Mouse (Mus musculus): ENCODE measurements at regions not wholly inside any gene's neighbourhood (a gene's known extent, or its start where the extent isn't known, plus 50 kb on each side); places are given as distances from the start of the nearest gene placed in this dataset.

- H3K4me2 ChIP-seq (ENCODE audit: low read length), result no peak overlapping the region
- no peaks in the 10 kb centered on the region for H3K27me3 ChIP-seq (replicated peaks; ENCODE audit: control insufficient read depth, insufficient read depth, low read length)
- no peak overlapping the region for H3K4me3 ChIP-seq (ENCODE audit: low read length)
- no peak overlapping the region for H3K27ac ChIP-seq (ENCODE audit: low read depth, low read length)
- H3K4me1 ChIP-seq (ENCODE audit: control insufficient read depth, insufficient read depth, low read depth, low read length), result peaks cover 3% of the 10 kb centered on the region; the same call in 1 of the 2 replicates
- no peak for ATAC-seq
- H3K36me3 ChIP-seq (ENCODE audit: control insufficient read depth, insufficient read depth, low read length), result no peaks in the 10 kb centered on the region
- no peaks in the 10 kb centered on the region for H3K9me3 ChIP-seq (ENCODE audit: control insufficient read depth, low read length)
- 28% methylated on average over 10 of the region's 12 CpGs for WGBS
- H3K9ac ChIP-seq (ENCODE audit: low read depth, low read length), result no peak overlapping the region
Observed at GRCm38 (mm10) chr13:112185116-112185515, 103.1 kb upstream of the Ankrd55 start.

- no peak for ATAC-seq
- Histone ChIP-seq H3K27ac (ENCODE audit: low read depth, low read length) (no peak overlapping the region), H3K27me3 (replicated peaks; ENCODE audit: control insufficient read depth, insufficient read depth, low read length) (no peaks in the 10 kb centered on the region), H3K4me2 (ENCODE audit: low read length) (no peak overlapping the region), H3K36me3 (ENCODE audit: control insufficient read depth, insufficient read depth, low read length) (no peaks in the 10 kb centered on the region), H3K4me3 (ENCODE audit: low read length) (no peak overlapping the region), H3K4me1 (ENCODE audit: control insufficient read depth, insufficient read depth, low read depth, low read length) (peaks cover 3% of the 10 kb centered on the region; the same call in 1 of the 2 replicates), H3K9me3 (ENCODE audit: control insufficient read depth, low read length) (no peaks in the 10 kb centered on the region), H3K9ac (ENCODE audit: low read depth, low read length) (no peak overlapping the region)
- WGBS, result 44% methylated on average over 3 of the region's 3 CpGs
Observed at GRCm38 (mm10) chr13:112187226-112187625, 101.0 kb upstream of the Ankrd55 start.

DNA sequence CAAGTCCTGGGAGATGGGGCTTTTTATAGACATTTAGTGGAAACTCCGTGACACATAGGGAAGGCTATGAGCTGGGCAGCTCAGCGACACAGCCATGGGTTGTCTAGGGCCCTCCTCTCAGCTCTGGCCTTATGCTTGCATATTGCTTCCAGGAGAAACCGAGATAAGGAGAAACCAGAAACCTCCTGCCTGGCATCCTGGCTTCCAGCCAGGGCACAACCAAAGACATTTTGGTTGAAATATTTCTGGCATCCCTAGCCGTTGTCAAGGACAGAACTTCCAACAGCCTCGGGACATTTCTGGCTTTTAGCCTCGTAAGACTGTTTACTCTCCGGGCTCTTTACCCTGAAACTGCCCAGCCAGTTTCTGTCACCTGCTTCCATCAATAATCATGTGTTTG is 99.9 kb upstream of the Ankrd55 start:
- H3K4me2 ChIP-seq (ENCODE audit: low read length), result no peak overlapping the region
- peaks cover 3% of the 10 kb centered on the region; the same call in 1 of the 2 replicates for H3K4me1 ChIP-seq (ENCODE audit: control insufficient read depth, insufficient read depth, low read depth, low read length)
- H3K9me3 ChIP-seq (ENCODE audit: control insufficient read depth, low read length), result no peaks in the 10 kb centered on the region
- no peak for ATAC-seq
- H3K9ac ChIP-seq (ENCODE audit: low read depth, low read length), result no peak overlapping the region
- H3K4me3 ChIP-seq (ENCODE audit: low read length), result no peak overlapping the region
- no peaks in the 10 kb centered on the region for H3K36me3 ChIP-seq (ENCODE audit: control insufficient read depth, insufficient read depth, low read length)
- H3K27ac ChIP-seq (ENCODE audit: low read depth, low read length), result no peak overlapping the region
- WGBS, result 63% methylated on average over 7 of the region's 7 CpGs
- no peaks in the 10 kb centered on the region for H3K27me3 ChIP-seq (replicated peaks; ENCODE audit: control insufficient read depth, insufficient read depth, low read length)

DNA sequence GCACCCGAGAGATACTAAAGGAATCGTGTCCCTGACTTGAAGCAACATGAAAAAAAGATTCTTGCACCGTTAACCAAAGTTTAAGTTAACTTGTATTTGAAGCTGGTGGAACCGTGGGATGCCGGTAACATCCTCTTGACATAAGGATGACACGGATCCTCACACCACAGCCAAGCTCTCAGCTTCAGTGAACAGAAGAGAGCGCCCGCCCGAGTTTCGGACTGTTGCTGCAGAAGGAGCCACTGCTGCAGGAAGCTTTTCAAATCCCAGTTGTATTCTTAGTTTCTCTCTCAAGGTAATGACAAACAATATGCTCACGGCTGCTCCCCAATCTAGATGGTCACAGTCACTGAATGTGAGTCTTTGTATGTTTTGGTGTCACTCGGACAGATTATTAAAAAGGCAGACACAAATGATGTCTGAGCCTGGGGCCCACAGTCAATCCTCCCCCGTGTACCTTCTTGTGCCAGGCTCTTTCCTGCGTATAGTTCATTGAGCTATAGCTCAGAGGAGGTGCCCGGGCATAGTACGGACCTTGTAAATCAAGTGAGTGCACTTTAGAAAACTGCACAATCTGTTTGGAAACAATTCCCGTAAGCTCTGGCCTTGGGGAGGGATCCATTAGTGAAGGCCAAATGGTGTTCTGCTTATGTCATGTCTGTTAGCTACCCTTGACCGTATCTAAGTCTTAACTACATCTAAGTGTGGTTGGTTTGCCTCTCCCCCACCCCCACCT is 99.3 kb upstream of the Ankrd55 start:
- WGBS, result 84% methylated on average over 18 of the region's 18 CpGs
- ATAC-seq, result no peak

GRCm38 (mm10) chr13:112189605-112190004 is 98.6 kb upstream of the Ankrd55 start:
- Histone ChIP-seq H3K9me3 (ENCODE audit: control insufficient read depth, low read length) (no peaks in the 10 kb centered on the region), H3K4me1 (ENCODE audit: control insufficient read depth, insufficient read depth, low read depth, low read length) (peaks cover 3% of the 10 kb centered on the region; the same call in 1 of the 2 replicates), H3K9ac (ENCODE audit: low read depth, low read length) (no peak overlapping the region), H3K4me3 (ENCODE audit: low read length) (no peak overlapping the region), H3K4me2 (ENCODE audit: low read length) (no peak overlapping the region), H3K27me3 (replicated peaks; ENCODE audit: control insufficient read depth, insufficient read depth, low read length) (no peaks in the 10 kb centered on the region), H3K27ac (ENCODE audit: low read depth, low read length) (no peak overlapping the region), H3K36me3 (ENCODE audit: control insufficient read depth, insufficient read depth, low read length) (no peaks in the 10 kb centered on the region)
- no peak for ATAC-seq
- 41% methylated on average over 5 of the region's 5 CpGs for WGBS

More for the DNA sequence above, 99.3 kb upstream of the Ankrd55 start:
- H3K9me3 ChIP-seq (ENCODE audit: control insufficient read depth, low read length), result no peaks in the 10 kb centered on the region
- H3K4me3 ChIP-seq (ENCODE audit: low read length), result no peak overlapping the region
- no peak overlapping the region for H3K27ac ChIP-seq (ENCODE audit: low read depth, low read length)
- H3K4me2 ChIP-seq (ENCODE audit: low read length), result no peak overlapping the region
- H3K36me3 ChIP-seq (ENCODE audit: control insufficient read depth, insufficient read depth, low read length), result no peaks in the 10 kb centered on the region
- H3K9ac ChIP-seq (ENCODE audit: low read depth, low read length), result no peak overlapping the region
- H3K27me3 ChIP-seq (replicated peaks; ENCODE audit: control insufficient read depth, insufficient read depth, low read length), result no peaks in the 10 kb centered on the region
- peaks cover 3% of the 10 kb centered on the region; the same call in 1 of the 2 replicates for H3K4me1 ChIP-seq (ENCODE audit: control insufficient read depth, insufficient read depth, low read depth, low read length)

- no peak for ATAC-seq
- Histone ChIP-seq H3K36me3 (ENCODE audit: control insufficient read depth, insufficient read depth, low read length) (no peaks in the 10 kb centered on the region), H3K4me2 (ENCODE audit: low read length) (no peak overlapping the region), H3K9ac (ENCODE audit: low read depth, low read length) (no peak overlapping the region), H3K27ac (ENCODE audit: low read depth, low read length) (no peak overlapping the region), H3K4me3 (ENCODE audit: low read length) (no peak overlapping the region), H3K4me1 (ENCODE audit: control insufficient read depth, insufficient read depth, low read depth, low read length) (peaks cover 3% of the 10 kb centered on the region; the same call in 1 of the 2 replicates), H3K9me3 (ENCODE audit: control insufficient read depth, low read length) (no peaks in the 10 kb centered on the region), H3K27me3 (replicated peaks; ENCODE audit: control insufficient read depth, insufficient read depth, low read length) (no peaks in the 10 kb centered on the region)
- 42% methylated on average over 9 of the region's 9 CpGs for WGBS
Observed at GRCm38 (mm10) chr13:112192192-112192905, 95.9 kb upstream of the Ankrd55 start.

GRCm38 (mm10) chr13:112193676-112194075 is 94.6 kb upstream of the Ankrd55 start:
- Histone ChIP-seq H3K36me3 (ENCODE audit: control insufficient read depth, insufficient read depth, low read length) (no peaks in the 10 kb centered on the region), H3K27me3 (replicated peaks; ENCODE audit: control insufficient read depth, insufficient read depth, low read length) (no peaks in the 10 kb centered on the region), H3K27ac (ENCODE audit: low read depth, low read length) (no peak overlapping the region), H3K9ac (ENCODE audit: low read depth, low read length) (no peak overlapping the region), H3K9me3 (ENCODE audit: control insufficient read depth, low read length) (no peaks in the 10 kb centered on the region), H3K4me2 (ENCODE audit: low read length) (no peak overlapping the region), H3K4me1 (ENCODE audit: control insufficient read depth, insufficient read depth, low read depth, low read length) (peaks cover 5% of the 10 kb centered on the region; the same call in 1 of the 2 replicates), H3K4me3 (ENCODE audit: low read length) (no peak overlapping the region)
- ATAC-seq, result no peak
- whole genome bisulfite sequencing, result 70% methylated on average over 5 of the region's 5 CpGs

DNA sequence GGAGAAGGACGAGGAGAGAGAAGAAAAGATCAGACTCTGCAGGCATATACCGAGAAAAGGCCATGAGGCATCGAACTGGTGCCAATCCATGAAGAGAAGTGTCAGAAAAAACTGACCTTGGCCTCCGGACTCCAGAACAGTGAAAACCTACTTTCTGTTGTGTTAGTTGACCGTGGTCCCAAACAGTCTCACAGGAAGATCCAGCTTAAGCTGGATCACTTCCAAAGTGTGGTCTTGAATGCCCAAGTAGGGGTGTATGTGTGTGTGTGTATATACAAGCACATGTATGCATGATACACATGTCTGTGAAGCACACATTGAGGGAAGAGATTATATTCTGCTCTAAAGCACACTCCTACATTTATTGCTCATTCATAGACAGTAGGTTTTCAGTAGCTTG is 93.3 kb upstream of the Ankrd55 start:
- no peak for ATAC-seq
- no peak overlapping the region for H3K4me3 ChIP-seq (ENCODE audit: low read length)
- peaks cover 2% of the 10 kb centered on the region; the same call in 1 of the 2 replicates for H3K4me1 ChIP-seq (ENCODE audit: control insufficient read depth, insufficient read depth, low read depth, low read length)
- 81% methylated on average over 5 of the region's 5 CpGs for WGBS
- no peak overlapping the region for H3K27ac ChIP-seq (ENCODE audit: low read depth, low read length)
- no peaks in the 10 kb centered on the region for H3K27me3 ChIP-seq (replicated peaks; ENCODE audit: control insufficient read depth, insufficient read depth, low read length)
- no peak overlapping the region for H3K4me2 ChIP-seq (ENCODE audit: low read length)
- H3K36me3 ChIP-seq (ENCODE audit: control insufficient read depth, insufficient read depth, low read length), result no peaks in the 10 kb centered on the region
- H3K9me3 ChIP-seq (ENCODE audit: control insufficient read depth, low read length), result no peaks in the 10 kb centered on the region
- no peak overlapping the region for H3K9ac ChIP-seq (ENCODE audit: low read depth, low read length)

- WGBS, result 9% methylated on average over 13 of the region's 13 CpGs
- Histone ChIP-seq H3K9ac (ENCODE audit: low read depth, low read length) (no peak overlapping the region), H3K4me2 (ENCODE audit: low read length) (peak overlapping the region; percentile 45), H3K4me3 (ENCODE audit: low read length) (0 out of 2 replicates have a peak overlapping the region, but pooled peaks have one; percentile 2), H3K9me3 (ENCODE audit: control insufficient read depth, low read length) (no peaks in the 10 kb centered on the region), H3K27ac (ENCODE audit: low read depth, low read length) (no peak overlapping the region), H3K27me3 (replicated peaks; ENCODE audit: control insufficient read depth, insufficient read depth, low read length) (no peaks in the 10 kb centered on the region), H3K4me1 (ENCODE audit: control insufficient read depth, insufficient read depth, low read depth, low read length) (peaks cover 2% of the 10 kb centered on the region; the same call in 1 of the 2 replicates), H3K36me3 (ENCODE audit: control insufficient read depth, insufficient read depth, low read length) (no peaks in the 10 kb centered on the region)
- no peak for ATAC-seq
Observed at GRCm38 (mm10) chr13:112196789-112197188, 91.5 kb upstream of the Ankrd55 start.
